Mouse (Mus musculus) liver, adult 2 months (tissue): ENCODE data around the gene Elof1. TPM values are rescaled to one million over a fixed set of nuclear protein-coding genes. Genes with fewer than 3 reads are reported as not detected.
"Not testable (repeated sequence)": the region's sequence is repeated elsewhere in the genome, so short reads cannot be mapped to it uniquely, and the experiment has no call there.

Experiments used
- DNase-seq: peaks from one replicate; pipeline ENCODE4 v3.0.0-alpha.2; 2011; ENCODE audit warnings: low read depth, low spot score; ENCODE audit errors: extremely low read depth
- H3K27ac ChIP-seq: fragments of 200-500 bp; replicated peaks from 2 replicates; pipeline ENCODE4 v1.5.1; 2012; ENCODE audit warnings: low read depth, mild to moderate bottlenecking, control low read depth, inconsistent platforms, low read length; ENCODE audit not compliant: insufficient read depth
- H3K27me3 ChIP-seq: fragments of 200-500 bp; 2 replicates; pipeline ENCODE4 v1.6.1; 2012; ENCODE audit warnings: mild to moderate bottlenecking, moderate library complexity, low read length, inconsistent platforms; ENCODE audit not compliant: control insufficient read depth, insufficient read depth
- H3K36me3 ChIP-seq: fragments of 200-500 bp; 2 replicates; pipeline ENCODE4 v1.6.1; 2012; ENCODE audit warnings: low read length, inconsistent platforms; ENCODE audit not compliant: control insufficient read depth, insufficient read depth
- H3K4me1 ChIP-seq: fragments of 200-500 bp; 2 replicates; pipeline ENCODE4 v1.6.1; 2011; ENCODE audit warnings: low read length; ENCODE audit not compliant: control insufficient read depth, insufficient read depth
- H3K4me3 ChIP-seq: fragments of 200-500 bp; 2 replicates; pipeline ENCODE4 v1.5.1; 2011; ENCODE audit warnings: low read depth, mild to moderate bottlenecking, control low read depth, low read length, moderate library complexity; ENCODE audit not compliant: insufficient read depth
- H3K79me2 ChIP-seq: fragments of 200-500 bp; 2 replicates; pipeline ENCODE4 v1.6.1; 2012; ENCODE audit warnings: inconsistent platforms, mild to moderate bottlenecking, low read length, moderate library complexity; ENCODE audit not compliant: control insufficient read depth, insufficient read depth
- H3K9ac ChIP-seq: fragments of 200-500 bp; 2 replicates; pipeline ENCODE4 v1.6.1; 2012; ENCODE audit warnings: low read depth, mild to moderate bottlenecking, control low read depth, inconsistent platforms, low read length
- CTCF ChIP-seq: fragments of 200-500 bp; IDR thresholded peaks from 2 replicates; pipeline ENCODE4 v1.5.1; 2011; ENCODE audit warnings: low read depth, low read length, control low read depth
- POLR2A ChIP-seq: fragments of 200-500 bp; IDR thresholded peaks from 2 replicates; pipeline ENCODE4 v1.6.1; 2011; ENCODE audit warnings: low read length, control low read depth; ENCODE audit not compliant: insufficient read depth; ENCODE audit errors: extremely low read depth
- WGBS: fragments of 180-500 bp; shearing (Covaris S2); methylation state at CpG from one replicate; pipeline ENCODE4 v1.1.7; 2018; 5-methylcytosine and 5-hydroxymethylcytosine counted together
- polyA plus RNA-seq: library from polyadenylated mRNA; depleted of rRNA; stranded (reverse); fragments of >200 nt; gene quantifications from 2 replicates; pipeline ENCODE4 v1.2.3, GENCODE M21; 2012
- total RNA-seq: library from RNA; depleted of rRNA; stranded (reverse); fragments of >200 nt; gene quantifications from 2 replicates; pipeline ENCODE4 v1.2.3, GENCODE M21; 2014

The Elof1 gene
- total and polyA plus RNA-seq, 2 experiments = 46.2 to 108 TPM

- Histone ChIP-seq H3K9ac (no peak overlapping the region), H3K4me3 (no peak overlapping the region), H3K36me3 (no peaks in the 10 kb centered on the region), H3K27ac (no peak overlapping the region), H3K4me1 (peaks cover 2% of the 10 kb centered on the region; the same call in 1 of the 2 replicates), H3K79me2 (no peaks in the 10 kb centered on the region), H3K27me3 (no peaks in the 10 kb centered on the region)
- 15% methylated on average over 2 of the region's 2 CpGs for WGBS
- TF ChIP-seq CTCF = no peak
- TF ChIP-seq POLR2A = no peak
- peak; percentile 99 for DNase-seq
Observed at GRCm38 (mm10) chr9:22150946-22151345, 34.0 kb upstream of the Elof1 start.

- peak overlapping the region; percentile 72 for H3K27ac ChIP-seq
- H3K27me3 ChIP-seq = not testable (repeated sequence)
Observed at GRCm38 (mm10) chr9:22150249-22150693, 33.3 kb upstream of the Elof1 start.

GRCm38 (mm10) chr9:22149426-22150248, 32.7 kb upstream of the Elof1 start:
- DNase-seq = peak; percentile 86
- peak overlapping the region; percentile 4; the same call in 1 of the 2 replicates for H3K4me3 ChIP-seq
- 33% methylated on average over 20 of the region's 20 CpGs for WGBS
- peak overlapping the region; percentile 23; the same call in 1 of the 2 replicates for H3K9ac ChIP-seq
- H3K79me2 ChIP-seq = no peaks in the 10 kb centered on the region
- H3K27me3 ChIP-seq = no peaks in the 10 kb centered on the region
- H3K36me3 ChIP-seq = no peaks in the 10 kb centered on the region
- H3K4me1 ChIP-seq = no peaks in the 10 kb centered on the region
- TF ChIP-seq POLR2A = peak; percentile 74
- no peak for TF ChIP-seq CTCF
- H3K27ac ChIP-seq = peak overlapping the region; percentile 72

More at GRCm38 (mm10) chr9:22150249-22150693, 33.3 kb upstream of the Elof1 start:
- H3K9ac ChIP-seq = peak overlapping the region; percentile 23; the same call in 1 of the 2 replicates
- not testable (repeated sequence) for H3K4me1 ChIP-seq, H3K36me3 ChIP-seq, H3K79me2 ChIP-seq
- WGBS = 24% methylated on average over 7 of the region's 7 CpGs
- peak overlapping the region; percentile 4; the same call in 1 of the 2 replicates for H3K4me3 ChIP-seq
- peak; percentile 95 for DNase-seq

- H3K4me3 ChIP-seq = no peak overlapping the region
Observed at GRCm38 (mm10) chr9:22144304-22144965, 27.5 kb upstream of the Elof1 start.

GRCm38 (mm10) chr9:22143108-22144037, 26.4 kb upstream of the Elof1 start:
- peak; percentile 67 for DNase-seq
- H3K79me2 ChIP-seq = no peaks in the 10 kb centered on the region
- H3K9ac ChIP-seq = no peak overlapping the region
- WGBS = 44% methylated on average over 17 of the region's 17 CpGs
- H3K4me1 ChIP-seq = no peaks in the 10 kb centered on the region
- no peak overlapping the region for H3K4me3 ChIP-seq
- no peaks in the 10 kb centered on the region for H3K27me3 ChIP-seq
- TF ChIP-seq POLR2A = no peak
- peak; percentile 78 for TF ChIP-seq CTCF
- no peak overlapping the region for H3K27ac ChIP-seq
- no peaks in the 10 kb centered on the region for H3K36me3 ChIP-seq

More at GRCm38 (mm10) chr9:22144304-22144965, 27.5 kb upstream of the Elof1 start:
- no peaks in the 10 kb centered on the region for H3K4me1 ChIP-seq
- DNase-seq = no peak
- 85% methylated on average over 8 of the region's 8 CpGs for WGBS
- no peak overlapping the region for H3K9ac ChIP-seq
- no peak overlapping the region for H3K27ac ChIP-seq
- no peaks in the 10 kb centered on the region for H3K27me3 ChIP-seq
- H3K36me3 ChIP-seq = no peaks in the 10 kb centered on the region
- H3K79me2 ChIP-seq = no peaks in the 10 kb centered on the region
- TF ChIP-seq CTCF = no peak
- no peak for TF ChIP-seq POLR2A
